Mouse (Mus musculus): ENCODE measurements at regions not wholly inside any gene's neighbourhood (a gene's known extent, or its start where the extent isn't known, plus 50 kb on each side); places are given as distances from the start of the nearest gene placed in this dataset.

GRCm38 (mm10) chr2:160192661-160193060 lies 141.3 kb downstream of the Gm826 start:
- no peak for DNase-seq (ENCODE audit: low spot score)

- DNase-seq (ENCODE audit: low spot score) = no peak
Measured at GRCm38 (mm10) chr2:160186106-160186505, 147.9 kb downstream of the Gm826 start.

GRCm38 (mm10) chr2:160170975-160171515 lies 162.9 kb downstream of the Gm826 start:
- no peak for DNase-seq (ENCODE audit: low spot score)

GRCm38 (mm10) chr2:160158599-160159261 lies 175.2 kb downstream of the Gm826 start:
- no peak for DNase-seq (ENCODE audit: low spot score)

- no peak for DNase-seq (ENCODE audit: low spot score)
Measured at GRCm38 (mm10) chr2:160153781-160154180, 180.2 kb downstream of the Gm826 start.

GRCm38 (mm10) chr2:160152101-160152500 lies 181.9 kb downstream of the Gm826 start:
- DNase-seq (ENCODE audit: low spot score) = no peak

GRCm38 (mm10) chr2:160148936-160149335 lies 185.0 kb downstream of the Gm826 start:
- no peak for DNase-seq (ENCODE audit: low spot score)

GRCm38 (mm10) chr2:160148516-160148915 lies 185.4 kb downstream of the Gm826 start:
- no peak for DNase-seq (ENCODE audit: low spot score)

GRCm38 (mm10) chr2:160148031-160148430 lies 185.9 kb downstream of the Gm826 start:
- DNase-seq (ENCODE audit: low spot score) = no peak

GRCm38 (mm10) chr2:160140166-160140740 lies 193.7 kb downstream of the Gm826 start:
- no peak for DNase-seq (ENCODE audit: low spot score)

- DNase-seq (ENCODE audit: low spot score) = no peak
Measured at GRCm38 (mm10) chr2:160138091-160138490, 195.9 kb downstream of the Gm826 start.

GRCm38 (mm10) chr2:160131797-160132196 lies 202.2 kb downstream of the Gm826 start:
- DNase-seq (ENCODE audit: low spot score) = no peak

GRCm38 (mm10) chr2:160131386-160131785 lies 202.6 kb downstream of the Gm826 start:
- no peak for DNase-seq (ENCODE audit: low spot score)

- no peak for DNase-seq (ENCODE audit: low spot score)
Measured at GRCm38 (mm10) chr2:160117148-160117547, 216.8 kb downstream of the Gm826 start.

- DNase-seq (ENCODE audit: low spot score) = no peak
Measured at GRCm38 (mm10) chr2:160111176-160111692, 222.7 kb downstream of the Gm826 start.

GRCm38 (mm10) chr2:160093078-160093477 lies 240.9 kb downstream of the Gm826 start:
- DNase-seq (ENCODE audit: low spot score) = no peak

- no peak for DNase-seq (ENCODE audit: low spot score)
Measured at GRCm38 (mm10) chr2:160085999-160086398, 248.0 kb downstream of the Gm826 start.

GRCm38 (mm10) chr2:160083674-160084073 lies 250.3 kb downstream of the Gm826 start:
- DNase-seq (ENCODE audit: low spot score) = no peak

GRCm38 (mm10) chr2:160082106-160082653 lies 251.8 kb downstream of the Gm826 start:
- DNase-seq (ENCODE audit: low spot score) = no peak

GRCm38 (mm10) chr2:160075694-160076093 lies 258.3 kb downstream of the Gm826 start:
- no peak for DNase-seq (ENCODE audit: low spot score)

- no peak for DNase-seq (ENCODE audit: low spot score)
Measured at GRCm38 (mm10) chr2:160070441-160070840, 263.5 kb downstream of the Gm826 start.

GRCm38 (mm10) chr2:160068772-160069171 lies 265.2 kb downstream of the Gm826 start:
- DNase-seq (ENCODE audit: low spot score) = no peak

- no peak for DNase-seq (ENCODE audit: low spot score)
Measured at GRCm38 (mm10) chr2:160067904-160068303, 266.1 kb downstream of the Gm826 start.

Data from layer of hippocampus, adult 9-10 months (tissue).